Mouse (Mus musculus): ENCODE results near the gene Rasl2-9. TPM values are rescaled to one million over a fixed set of nuclear protein-coding genes. Genes with fewer than 3 reads are reported as not detected.
"Not testable (repeated sequence)": the region's sequence is repeated elsewhere in the genome, so short reads cannot be mapped to it uniquely, and the experiment has no call there.

Rasl2-9 gene
- polyA plus RNA-seq (2012; ENCODE audit: insufficient read depth, insufficient read length, missing spikeins), result 1.1 TPM in 1 of 2 replicates, not detected in the other

DNA sequence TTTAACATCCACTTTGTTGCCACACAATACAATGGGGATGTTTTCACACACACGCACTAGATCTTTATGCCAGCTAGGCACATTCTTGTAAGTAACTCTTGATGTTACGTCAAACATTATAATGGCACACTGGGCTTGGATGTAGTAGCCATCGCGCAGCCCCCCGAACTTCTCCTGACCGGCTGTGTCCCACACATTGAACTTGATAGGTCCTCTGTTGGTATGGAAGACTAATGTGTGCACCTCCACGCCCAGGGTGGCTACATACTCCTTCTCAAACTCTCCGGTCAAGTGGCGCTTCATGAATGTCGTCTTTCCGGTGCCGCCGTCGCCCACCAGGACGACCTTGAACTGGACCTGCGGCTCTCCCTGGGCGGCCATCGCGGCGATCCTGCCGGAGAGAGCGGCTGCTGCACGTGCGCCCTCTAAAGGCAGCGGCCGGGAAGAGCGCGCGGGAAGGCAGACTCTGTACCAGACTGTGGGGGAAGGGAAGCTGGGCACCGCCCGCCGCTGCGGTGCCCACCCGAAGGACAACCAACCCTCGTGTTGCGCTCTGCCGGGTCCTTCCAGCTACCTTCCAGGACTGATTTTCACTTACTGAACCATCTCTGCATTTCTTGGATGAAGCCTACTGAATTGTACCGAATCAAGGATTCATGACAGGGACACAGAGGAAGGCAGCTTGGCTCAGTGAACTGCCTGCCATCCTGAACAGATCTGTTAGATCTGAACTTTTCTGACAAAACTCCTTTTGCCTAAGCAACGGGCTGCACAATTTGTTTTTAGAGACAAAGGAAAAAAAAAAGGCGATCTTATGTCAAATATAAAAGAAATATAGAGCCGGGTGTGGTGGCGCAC is at the start of gene Rasl2-9:
Rasl2-9 (minus strand) TSS at position 402 of the 858 bp plus-strand sequence.
- TF ChIP-seq CTCF (IDR thresholded peaks at IDR 0.05; ENCODE audit: low read depth, low read length) (peak; percentile 52), POLR2A (IDR thresholded peaks at IDR 0.05; ENCODE audit: borderline replicate concordance, low read depth, low read length) (no peak)
- no peak within 1 kb of the TSS for H3K27ac ChIP-seq (ENCODE audit: insufficient read depth, low read depth, low read length)
- H3K4me3 ChIP-seq (ENCODE audit: insufficient read depth, low read length), result peak within 1 kb of the TSS; percentile 70

DNA sequence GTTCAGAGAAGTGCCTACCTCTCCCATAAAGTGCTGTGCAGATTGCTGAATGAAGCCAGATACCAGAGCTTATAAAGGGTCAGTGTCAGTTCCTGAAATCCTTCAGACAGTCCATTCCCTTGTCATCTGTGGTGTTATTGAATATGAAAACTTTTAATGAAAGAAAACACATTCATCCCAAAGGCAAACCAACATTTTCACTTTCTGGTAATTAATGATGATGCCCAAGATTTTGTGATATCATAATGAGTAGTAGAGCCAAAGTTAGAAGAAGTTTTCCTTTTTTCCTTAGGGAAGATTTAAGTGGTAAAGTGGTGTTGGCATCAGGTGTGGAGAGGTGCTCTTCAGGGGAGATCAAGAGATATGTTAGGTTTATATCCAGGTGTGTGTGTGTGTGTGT is 23.8 kb upstream of the Rasl2-9 start, which contains the start of gene Vmn1r55:
Vmn1r55 (minus strand) TSS at position 101 of the 400 bp plus-strand sequence.
- H3K27ac ChIP-seq (ENCODE audit: insufficient read depth, low read depth, low read length); H3K4me1 ChIP-seq (ENCODE audit: control insufficient read depth, insufficient read depth, low read length); H3K4me3 ChIP-seq (ENCODE audit: insufficient read depth, low read length): not testable (repeated sequence)

More for the DNA sequence above, at the start of gene Rasl2-9:
- H3K4me1 ChIP-seq (ENCODE audit: control insufficient read depth, insufficient read depth, low read length), result peaks cover 9% of the 10 kb centered on the region

DNA sequence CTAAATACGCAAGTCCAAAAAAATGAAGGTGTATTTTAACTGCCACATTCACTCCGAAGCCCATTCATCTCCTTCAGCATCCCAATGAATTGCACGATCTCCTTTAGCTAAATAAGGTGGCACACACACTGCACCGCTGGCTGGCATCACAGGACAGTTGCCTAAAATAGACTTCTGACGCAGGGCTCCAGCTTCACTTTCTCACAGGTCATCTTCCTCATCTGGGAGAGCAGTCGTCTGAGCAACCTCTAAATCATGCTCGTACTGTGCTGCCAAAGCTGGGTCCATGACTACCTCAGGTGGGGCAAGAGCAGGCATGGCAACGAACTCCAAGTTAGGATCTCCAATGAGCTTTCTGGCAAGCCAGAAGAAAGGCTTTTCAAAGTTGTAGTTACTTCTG is 672 bp downstream of the Rasl2-9 start:
- peak overlapping the region; percentile 70 for H3K4me3 ChIP-seq (ENCODE audit: insufficient read depth, low read length)
- no peak overlapping the region for H3K27ac ChIP-seq (ENCODE audit: insufficient read depth, low read depth, low read length)
- no peak for TF ChIP-seq CTCF (IDR thresholded peaks at IDR 0.05; ENCODE audit: low read depth, low read length)
- no peak for TF ChIP-seq POLR2A (IDR thresholded peaks at IDR 0.05; ENCODE audit: borderline replicate concordance, low read depth, low read length)
- peaks cover 9% of the 10 kb centered on the region for H3K4me1 ChIP-seq (ENCODE audit: control insufficient read depth, insufficient read depth, low read length)

- TF ChIP-seq POLR2A (IDR thresholded peaks at IDR 0.05; ENCODE audit: borderline replicate concordance, low read depth, low read length) (no peak), CTCF (IDR thresholded peaks at IDR 0.05; ENCODE audit: low read depth, low read length) (no peak)
- Histone ChIP-seq H3K4me1 (ENCODE audit: control insufficient read depth, insufficient read depth, low read length) (peaks cover 12% of the 10 kb centered on the region), H3K27ac (ENCODE audit: insufficient read depth, low read depth, low read length) (no peak within 1 kb of the TSS), H3K4me3 (ENCODE audit: insufficient read depth, low read length) (no peak within 1 kb of the TSS)
These were observed 8.9 kb downstream of the Rasl2-9 start, which contains the start of gene Rfpl4 for GRCm38 (mm10) chr7:5116850-5117249. Gene Rfpl4 (minus strand): TSS chr7:5116950.

GRCm38 (mm10) chr7:5112701-5113100 is 13.0 kb downstream of the Rasl2-9 start:
- Histone ChIP-seq H3K4me1 (ENCODE audit: control insufficient read depth, insufficient read depth, low read length) (peaks cover 12% of the 10 kb centered on the region), H3K4me3 (ENCODE audit: insufficient read depth, low read length) (no peak overlapping the region), H3K27ac (ENCODE audit: insufficient read depth, low read depth, low read length) (no peak overlapping the region)
- no peak for TF ChIP-seq POLR2A (IDR thresholded peaks at IDR 0.05; ENCODE audit: borderline replicate concordance, low read depth, low read length)

DNA sequence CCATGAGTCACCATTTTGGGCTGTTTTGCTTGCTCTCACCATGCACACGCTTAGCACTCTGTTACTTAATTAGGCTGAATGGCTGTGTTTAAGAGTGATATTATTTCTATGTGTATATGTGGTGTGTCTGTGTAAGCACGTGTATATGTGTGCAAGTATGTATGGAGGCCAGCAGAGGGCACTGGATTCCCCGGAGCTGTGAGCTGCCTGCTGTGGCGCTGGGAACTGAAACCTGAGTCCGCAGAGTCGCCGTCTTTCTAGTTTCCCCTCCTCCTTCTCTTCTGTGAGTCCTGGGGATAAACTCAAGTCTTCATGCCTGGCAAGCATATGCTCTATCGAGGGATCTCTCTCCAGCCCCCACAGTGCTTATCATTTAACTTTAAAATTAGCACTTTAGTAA is 16.4 kb downstream of the Rasl2-9 start:
- Histone ChIP-seq H3K4me3 (ENCODE audit: insufficient read depth, low read length) (no peak overlapping the region), H3K27ac (ENCODE audit: insufficient read depth, low read depth, low read length) (no peak overlapping the region), H3K4me1 (ENCODE audit: control insufficient read depth, insufficient read depth, low read length) (peaks cover 14% of the 10 kb centered on the region)
- TF ChIP-seq CTCF (IDR thresholded peaks at IDR 0.05; ENCODE audit: low read depth, low read length) (no peak), POLR2A (IDR thresholded peaks at IDR 0.05; ENCODE audit: borderline replicate concordance, low read depth, low read length) (no peak)

DNA sequence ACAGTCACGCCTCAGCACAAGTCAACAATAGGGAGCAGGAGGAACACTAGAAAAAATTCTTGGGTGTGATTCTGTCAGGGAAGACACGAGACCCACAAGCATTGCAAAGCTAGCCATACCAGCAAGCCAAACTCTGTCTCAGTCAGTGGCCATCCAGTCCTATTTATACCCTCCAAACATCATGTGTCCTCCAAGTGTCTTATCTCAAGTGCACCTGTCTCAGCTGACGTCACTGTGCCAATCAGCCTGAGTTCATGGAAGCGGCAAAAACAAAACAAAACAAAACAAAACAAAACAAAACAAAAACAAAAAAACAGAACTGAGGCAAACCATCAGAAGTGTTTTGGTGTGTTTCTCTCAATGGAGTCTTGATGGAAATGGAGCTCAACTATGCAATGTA is 17.5 kb downstream of the Rasl2-9 start:
- Histone ChIP-seq H3K27ac (ENCODE audit: insufficient read depth, low read depth, low read length) (no peak overlapping the region), H3K4me3 (ENCODE audit: insufficient read depth, low read length) (no peak overlapping the region), H3K4me1 (ENCODE audit: control insufficient read depth, insufficient read depth, low read length) (peaks cover 14% of the 10 kb centered on the region)
- TF ChIP-seq CTCF (IDR thresholded peaks at IDR 0.05; ENCODE audit: low read depth, low read length), result no peak
- TF ChIP-seq POLR2A (IDR thresholded peaks at IDR 0.05; ENCODE audit: borderline replicate concordance, low read depth, low read length), result no peak

DNA sequence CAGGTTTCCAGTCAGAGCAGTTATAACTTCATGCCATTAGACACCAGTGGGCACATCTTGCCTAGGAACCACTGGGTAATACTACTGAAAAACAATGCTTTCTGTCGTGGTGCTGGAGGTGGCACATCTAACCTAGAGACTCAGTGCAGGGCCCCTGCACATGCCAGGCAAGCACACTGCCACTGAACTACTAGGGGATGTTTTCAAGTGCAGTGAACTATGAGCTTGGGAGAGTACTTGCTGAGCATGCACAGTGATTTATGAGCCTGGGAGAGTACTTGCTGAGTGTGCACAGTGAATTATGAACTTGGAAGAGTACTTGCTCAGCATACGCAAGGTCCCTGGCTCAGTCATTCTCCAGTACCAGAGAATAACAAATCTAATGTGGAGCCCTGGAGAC is 23.2 kb downstream of the Rasl2-9 start:
- no peak overlapping the region for H3K4me3 ChIP-seq (ENCODE audit: insufficient read depth, low read length)
- H3K27ac ChIP-seq (ENCODE audit: insufficient read depth, low read depth, low read length), result no peak overlapping the region
- peaks cover 39% of the 10 kb centered on the region for H3K4me1 ChIP-seq (ENCODE audit: control insufficient read depth, insufficient read depth, low read length)
- TF ChIP-seq CTCF (IDR thresholded peaks at IDR 0.05; ENCODE audit: low read depth, low read length) (no peak), POLR2A (IDR thresholded peaks at IDR 0.05; ENCODE audit: borderline replicate concordance, low read depth, low read length) (no peak)

- peak overlapping the region; percentile 60 for H3K27ac ChIP-seq (ENCODE audit: insufficient read depth, low read depth, low read length)
- no peak overlapping the region for H3K4me3 ChIP-seq (ENCODE audit: insufficient read depth, low read length)
- H3K4me1 ChIP-seq (ENCODE audit: control insufficient read depth, insufficient read depth, low read length), result peaks cover 39% of the 10 kb centered on the region
- TF ChIP-seq CTCF (IDR thresholded peaks at IDR 0.05; ENCODE audit: low read depth, low read length), result no peak
- no peak for TF ChIP-seq POLR2A (IDR thresholded peaks at IDR 0.05; ENCODE audit: borderline replicate concordance, low read depth, low read length)
These were observed 24.6 kb downstream of the Rasl2-9 start for GRCm38 (mm10) chr7:5101066-5101663.

- peaks cover 37% of the 10 kb centered on the region for H3K4me1 ChIP-seq (ENCODE audit: control insufficient read depth, insufficient read depth, low read length)
- no peak for TF ChIP-seq POLR2A (IDR thresholded peaks at IDR 0.05; ENCODE audit: borderline replicate concordance, low read depth, low read length)
- TF ChIP-seq CTCF (IDR thresholded peaks at IDR 0.05; ENCODE audit: low read depth, low read length), result no peak
- no peak overlapping the region for H3K4me3 ChIP-seq (ENCODE audit: insufficient read depth, low read length)
- no peak overlapping the region for H3K27ac ChIP-seq (ENCODE audit: insufficient read depth, low read depth, low read length)
These were observed 26.0 kb downstream of the Rasl2-9 start for GRCm38 (mm10) chr7:5099796-5100195.

Measured in bone marrow macrophage, adult 2 months (primary cell).